Mouse (Mus musculus) heart, postnatal 14 days (tissue): ENCODE results near the gene Mtor. TPM values are rescaled to one million over a fixed set of nuclear protein-coding genes. Genes with fewer than 3 reads are reported as not detected.

Experiments
- DNase-seq, 2 experiments: peaks; one replicate each; pipeline ENCODE4 v3.0.0; 2021 to 2022
- intact Hi-C: fragments of 180-260 bp; cut with DNase I; formaldehyde crosslinking; loops from one replicate; pipeline ENCODE4 v1.15.1; 2025
- total RNA-seq, 2 experiments: library from RNA; stranded (reverse); gene quantifications; 2 replicates each; pipeline ENCODE4 v1.2.3; 2021

Mtor gene
- total RNA-seq, 2 experiments from 2014 or later, result 46.6 to 51.9 TPM

DNA sequence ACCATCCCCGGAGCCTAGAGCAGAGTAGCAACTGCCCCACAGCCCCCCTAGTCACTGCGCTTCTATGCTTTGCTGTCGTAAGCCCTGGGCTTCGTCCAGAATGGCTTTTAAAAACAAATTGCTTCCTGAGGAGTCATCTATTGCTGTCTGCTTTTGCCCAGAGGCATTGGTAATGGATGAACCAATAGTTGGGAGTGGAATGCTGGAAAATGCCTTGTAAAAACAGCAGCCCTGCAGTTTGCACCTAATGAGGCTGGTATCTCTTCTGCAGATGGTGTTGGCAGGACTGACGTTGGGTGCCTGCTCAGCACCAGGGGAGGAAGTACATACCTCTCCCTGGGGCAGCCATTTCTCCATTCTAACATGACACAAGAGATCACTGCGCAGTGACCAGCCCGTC, 75.1 kb downstream of the Mtor start:
- intact Hi-C loops, result no loop called here
- no peak for DNase-seq

DNA sequence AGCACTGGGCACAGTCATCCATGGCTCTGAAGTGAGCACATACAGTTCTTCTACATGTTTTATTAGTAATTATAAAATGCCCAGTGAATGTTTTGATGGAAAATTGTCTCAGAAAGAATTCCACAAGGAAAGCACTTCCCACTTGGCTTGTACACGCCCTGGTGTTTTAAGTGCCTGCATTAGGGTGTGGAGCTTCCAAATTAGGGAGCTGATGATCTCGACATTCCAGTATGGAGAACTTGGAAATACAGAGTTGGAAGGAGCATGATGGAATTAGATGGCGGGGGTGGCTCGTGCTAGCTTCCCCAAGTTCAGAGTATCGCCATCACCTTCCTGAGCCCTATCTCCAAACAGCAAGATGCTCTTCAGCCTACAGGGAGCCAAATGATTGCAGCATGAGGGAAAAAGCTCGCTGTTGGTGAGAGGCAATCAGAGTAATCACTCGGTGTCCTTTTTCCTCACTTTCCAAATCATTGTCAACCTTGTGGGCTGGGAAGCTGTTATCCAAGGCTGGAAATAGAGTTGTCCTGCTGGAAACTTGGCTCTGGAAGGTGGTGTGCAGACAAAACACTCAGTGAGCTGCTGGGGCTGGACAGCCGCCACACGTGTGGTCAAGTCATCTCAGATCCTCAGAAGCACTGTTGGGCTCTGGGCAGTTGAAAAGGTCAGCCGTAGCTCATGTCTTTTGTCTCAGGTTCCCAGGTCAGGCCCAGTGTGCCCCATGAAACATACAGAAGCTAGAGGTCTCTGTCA, 78.9 kb downstream of the Mtor start:
- peak; percentile 28 to 41 for DNase-seq
- intact Hi-C loops, result no loop called here

DNA sequence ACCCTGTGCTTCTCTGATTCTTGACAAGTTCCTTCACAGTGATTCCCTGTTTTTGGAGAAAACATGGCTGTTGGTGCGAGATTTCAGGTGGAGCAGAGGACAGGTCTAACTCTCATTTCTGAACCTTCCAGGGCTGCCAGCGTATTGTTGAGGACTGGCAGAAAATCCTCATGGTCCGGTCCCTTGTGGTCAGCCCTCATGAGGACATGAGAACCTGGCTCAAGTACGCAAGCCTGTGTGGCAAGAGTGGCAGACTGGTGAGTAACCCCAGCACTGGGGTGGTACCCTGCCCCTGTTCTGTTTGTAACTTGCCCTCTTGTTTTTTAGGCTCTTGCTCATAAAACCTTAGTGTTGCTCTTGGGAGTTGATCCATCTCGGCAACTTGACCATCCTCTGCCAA, 81.9 kb downstream of the Mtor start:
- DNase-seq, result no peak
- intact Hi-C loops, result no loop called here

DNA sequence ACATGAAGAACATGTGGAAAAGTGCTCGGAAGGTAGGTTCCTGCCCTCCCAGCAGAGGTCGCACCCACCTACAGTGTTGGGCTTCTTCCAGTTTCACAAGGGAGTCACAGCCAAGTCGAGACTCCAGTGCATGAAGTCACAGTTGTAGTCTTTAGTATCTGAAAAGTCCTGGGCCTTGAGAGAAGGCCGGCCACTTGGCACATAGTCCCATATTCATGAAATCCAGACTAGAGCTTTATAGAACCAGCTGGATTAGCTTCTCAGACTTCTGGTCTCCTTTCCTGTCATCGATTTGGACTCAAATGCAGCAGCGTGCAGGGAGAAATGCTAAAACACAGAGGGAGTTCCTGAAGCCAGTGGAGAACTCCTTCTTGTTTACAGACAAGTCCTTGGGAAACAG, 82.4 kb downstream of the Mtor start:
- DNase-seq, result peak in 1 of 2 experiments; percentile 26
- intact Hi-C loops, result no loop called here

DNA sequence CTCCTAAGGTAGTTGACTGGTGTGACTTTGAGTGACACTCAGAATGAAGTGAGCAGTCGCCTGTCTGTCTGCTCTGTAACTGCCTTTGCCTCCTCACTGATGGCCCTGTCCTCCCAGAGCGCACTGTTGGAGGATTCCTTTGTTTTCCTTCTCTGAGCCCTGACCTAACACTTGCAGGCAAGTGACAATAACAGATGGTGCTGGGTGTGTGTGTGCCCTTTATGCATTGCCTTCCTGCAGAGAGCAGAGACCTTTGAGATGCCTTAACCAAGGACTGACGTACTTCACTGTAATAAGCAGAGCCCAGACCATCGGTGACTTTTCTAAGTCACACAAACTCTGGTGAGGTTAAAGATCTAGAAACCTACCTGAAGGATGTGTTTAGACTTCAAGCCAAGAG, 82.9 kb downstream of the Mtor start:
- DNase-seq, result no peak
- intact Hi-C loops, result no loop called here

DNA sequence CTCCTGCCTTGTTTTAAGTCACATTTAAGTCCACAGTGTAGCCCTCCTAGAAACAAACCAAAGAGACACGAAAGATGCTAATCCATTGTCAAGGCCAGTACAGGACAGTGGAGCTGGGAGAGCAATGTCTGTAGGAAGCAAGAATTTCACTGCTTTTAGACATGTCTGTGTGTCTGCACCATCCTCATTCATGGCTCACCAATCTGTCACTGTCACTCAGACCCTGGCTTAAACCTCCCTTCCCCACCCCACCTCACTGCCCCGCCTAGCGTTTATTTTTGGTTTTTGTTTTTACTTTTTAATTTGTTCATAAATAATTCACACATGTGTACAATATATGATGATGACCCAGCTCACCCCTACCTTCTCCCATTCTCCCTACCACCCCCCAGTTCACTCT, 84.1 kb downstream of the Mtor start:
- intact Hi-C loops, result no loop called here
- DNase-seq, result no peak

DNA sequence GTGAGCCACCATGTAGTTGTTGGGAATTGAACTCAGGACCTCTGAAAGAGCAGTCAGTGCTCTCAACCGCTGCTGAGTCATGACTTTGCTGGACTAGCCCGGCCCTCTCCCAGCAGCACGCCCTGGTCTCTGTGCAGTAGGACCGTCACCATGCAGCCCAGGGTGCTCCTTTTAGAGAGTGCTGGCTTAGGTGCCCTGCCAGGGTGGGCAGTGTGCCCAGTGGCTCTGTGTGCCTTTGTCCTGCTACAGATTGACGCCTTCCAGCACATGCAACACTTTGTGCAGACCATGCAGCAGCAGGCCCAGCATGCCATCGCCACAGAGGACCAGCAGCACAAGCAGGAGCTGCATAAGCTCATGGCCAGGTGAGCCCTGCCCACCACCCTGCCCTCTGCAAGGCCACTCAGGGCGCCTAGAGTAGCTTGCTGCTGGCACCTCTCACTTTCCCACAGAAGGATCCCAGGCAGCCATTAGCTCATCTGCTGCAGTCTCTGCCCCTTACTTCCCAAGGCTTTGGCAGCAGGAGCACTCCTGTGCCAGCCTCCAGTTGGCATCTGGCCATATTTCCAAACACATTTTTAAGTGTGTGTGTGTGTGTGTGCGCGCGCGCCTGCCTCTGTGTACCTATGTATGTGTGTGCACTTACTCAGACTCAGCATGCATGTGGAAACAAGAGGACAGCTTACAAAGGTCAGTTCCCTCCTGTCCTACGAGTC, 85.4 kb downstream of the Mtor start:
- intact Hi-C loops, result no loop called here
- peak; percentile 66 for DNase-seq

DNA sequence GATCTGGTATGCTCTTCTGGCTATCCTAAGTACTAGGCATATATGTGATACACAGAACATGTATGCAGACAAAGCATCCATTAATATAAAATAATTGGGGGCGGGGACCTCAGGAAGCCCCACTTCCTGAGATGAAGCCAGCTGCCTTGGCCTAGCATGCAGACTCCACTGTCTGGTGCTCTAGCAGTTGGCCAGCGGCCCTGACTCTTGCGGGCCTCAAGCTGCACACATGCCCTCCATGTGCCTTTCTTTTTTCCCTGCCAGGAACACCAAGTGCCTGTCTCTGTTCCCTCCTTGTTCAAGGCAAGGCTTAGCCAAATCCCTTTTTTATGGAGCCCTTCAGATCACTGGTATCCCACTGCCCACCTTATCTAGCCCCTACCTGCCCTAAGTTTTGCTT, 87.5 kb downstream of the Mtor start:
- no peak for DNase-seq
- intact Hi-C loops, result no loop called here

DNA sequence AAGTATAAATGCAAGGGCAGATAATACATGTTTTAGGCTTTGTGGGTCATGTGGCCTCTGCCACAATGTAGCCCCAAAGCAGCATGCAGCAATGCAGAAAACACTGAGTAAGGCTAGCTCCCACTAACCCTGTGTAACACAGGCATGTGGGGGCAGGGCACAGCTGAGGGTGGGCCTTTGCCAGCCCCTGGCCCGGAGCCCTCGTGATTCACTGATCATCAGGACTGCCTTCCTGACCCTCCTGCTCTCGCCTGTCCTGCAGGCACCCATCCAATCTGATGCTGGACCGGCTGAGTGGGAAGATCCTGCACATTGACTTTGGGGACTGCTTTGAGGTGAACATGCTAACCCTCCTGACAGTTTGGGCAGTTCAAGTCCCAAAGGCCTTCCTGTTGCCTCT, 100.7 kb downstream of the Mtor start:
- intact Hi-C loops, result no loop called here
- no peak for DNase-seq

DNA sequence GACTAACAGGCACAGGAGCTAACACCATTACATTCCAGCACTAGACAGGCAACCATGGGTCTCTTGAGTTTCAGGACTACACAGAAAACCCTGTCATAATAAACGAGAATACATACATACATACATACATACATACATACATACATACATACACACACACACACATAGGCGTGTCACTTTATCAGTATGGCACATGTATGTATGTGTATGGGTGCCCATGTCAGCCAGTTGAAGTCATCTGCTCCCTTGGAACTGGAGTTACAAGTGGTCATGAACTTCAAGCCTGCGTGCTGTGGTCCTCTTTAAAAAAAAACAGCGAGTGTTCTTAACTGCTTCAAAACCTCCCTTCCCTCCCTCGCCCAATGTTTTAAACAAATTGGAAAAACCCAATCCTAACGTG, 109.4 kb downstream of the Mtor start:
- intact Hi-C loops, result loop anchor here (5.0 kb wide), 1 partner anchor 65 kb away; no protein-coding TSS in a partner anchor
- no peak for DNase-seq

DNA sequence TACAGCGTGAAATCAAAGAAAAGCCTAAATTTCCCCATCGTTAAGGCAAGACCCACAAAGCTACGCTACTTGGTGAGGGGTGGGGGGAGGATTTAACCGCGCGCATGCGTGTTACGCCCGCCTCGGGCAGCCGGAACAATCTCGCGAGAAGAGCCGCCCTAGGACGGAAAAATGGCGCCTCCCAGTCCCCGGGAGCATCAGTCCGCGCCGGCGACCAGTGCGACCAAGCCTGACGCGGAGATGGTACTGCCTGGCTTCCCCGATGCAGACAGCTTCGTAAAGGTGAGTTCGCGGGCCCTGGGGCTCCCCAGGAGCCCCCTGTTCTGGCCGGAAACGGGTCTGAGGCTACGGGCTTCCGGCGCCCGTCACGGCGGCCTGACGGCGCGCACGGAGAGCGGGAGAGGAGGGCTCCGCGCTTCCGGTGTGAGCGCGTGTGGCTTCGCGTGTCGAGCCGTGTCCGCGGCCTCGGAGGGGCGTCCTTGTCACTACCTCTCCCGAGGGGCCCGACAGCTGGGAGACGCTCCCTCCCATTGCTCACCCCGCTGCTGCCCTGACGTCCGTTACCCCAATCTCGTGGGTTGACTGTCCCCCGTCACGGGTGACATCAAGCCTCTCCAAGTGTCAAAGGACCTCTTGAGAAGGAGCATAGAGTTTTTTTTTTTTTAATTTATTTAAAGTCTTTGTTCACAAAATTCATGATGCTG, 110.0 kb downstream of the Mtor start, which contains the start of gene Exosc10:
TSS of gene Exosc10 (plus strand) at position 133 of the 704 bp plus-strand sequence.
- intact Hi-C loops, result loop anchor here (5.0 kb wide), 1 partner anchor 64 kb away; no protein-coding TSS in a partner anchor

DNA sequence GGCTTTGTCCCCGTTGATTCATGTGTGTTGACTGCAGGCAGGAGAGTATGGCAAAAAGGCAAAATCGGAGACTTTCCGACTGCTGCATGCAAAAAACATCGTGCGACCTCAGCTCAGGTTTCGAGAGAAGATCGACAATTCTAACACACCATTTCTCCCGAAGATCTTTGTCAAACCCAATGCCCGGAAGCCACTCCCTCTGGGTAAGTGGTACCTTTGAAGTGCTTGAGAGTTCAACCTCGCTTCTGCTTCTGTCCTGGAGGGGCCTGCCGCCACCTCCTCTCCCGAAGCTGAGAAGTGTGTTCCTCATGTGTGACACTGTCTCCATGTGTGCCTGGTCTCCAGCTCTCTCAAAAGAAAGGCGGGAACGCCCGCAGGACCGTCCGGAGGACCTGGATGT, 114.3 kb downstream of the Mtor start:
- DNase-seq, result no peak
- intact Hi-C loops, result no loop called here

More for the DNA sequence above, 110.0 kb downstream of the Mtor start, which contains the start of gene Exosc10:
- DNase-seq, result peak; percentile 92 to 93

DNA sequence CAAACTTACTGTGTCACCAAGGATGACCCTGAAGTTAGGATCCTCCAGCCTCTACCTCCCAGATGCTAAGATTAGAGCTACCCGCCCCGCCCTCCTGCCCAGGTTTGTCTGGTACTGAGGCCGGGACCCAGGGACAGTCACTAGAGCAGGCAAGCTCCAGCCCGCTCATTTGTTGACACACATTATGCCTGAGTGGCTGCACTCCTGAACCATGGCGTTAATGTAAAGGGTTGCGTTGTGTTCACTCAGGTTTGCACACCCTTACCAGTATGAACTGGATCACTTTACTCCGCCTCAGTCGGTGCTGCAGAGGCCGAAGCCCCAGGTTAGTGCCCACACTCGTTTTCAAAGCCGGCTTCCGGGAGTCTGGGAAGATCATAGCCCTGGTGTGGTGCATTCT, 115.2 kb downstream of the Mtor start:
- intact Hi-C loops, result no loop called here
- no peak for DNase-seq

DNA sequence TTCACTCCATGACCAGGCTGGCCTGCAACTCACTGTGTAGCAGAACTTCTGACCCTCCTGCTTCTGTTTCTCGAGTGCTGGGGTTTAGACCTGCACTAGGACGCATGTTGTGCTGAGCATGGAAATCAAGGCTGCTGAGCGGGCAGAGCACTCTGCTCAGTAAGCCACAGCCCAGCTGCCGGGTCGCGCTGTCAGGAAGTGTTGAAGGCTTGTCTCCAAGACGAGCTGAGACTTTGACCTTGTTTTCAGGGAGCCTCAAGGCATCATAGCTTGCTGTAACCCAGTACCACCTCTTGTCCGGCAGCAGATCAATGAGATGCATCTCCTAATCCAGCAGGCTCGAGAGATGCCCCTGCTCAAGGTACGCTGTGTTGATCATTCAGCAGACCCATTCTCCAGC, 121.7 kb downstream of the Mtor start:
- no peak for DNase-seq
- intact Hi-C loops, result no loop called here

DNA sequence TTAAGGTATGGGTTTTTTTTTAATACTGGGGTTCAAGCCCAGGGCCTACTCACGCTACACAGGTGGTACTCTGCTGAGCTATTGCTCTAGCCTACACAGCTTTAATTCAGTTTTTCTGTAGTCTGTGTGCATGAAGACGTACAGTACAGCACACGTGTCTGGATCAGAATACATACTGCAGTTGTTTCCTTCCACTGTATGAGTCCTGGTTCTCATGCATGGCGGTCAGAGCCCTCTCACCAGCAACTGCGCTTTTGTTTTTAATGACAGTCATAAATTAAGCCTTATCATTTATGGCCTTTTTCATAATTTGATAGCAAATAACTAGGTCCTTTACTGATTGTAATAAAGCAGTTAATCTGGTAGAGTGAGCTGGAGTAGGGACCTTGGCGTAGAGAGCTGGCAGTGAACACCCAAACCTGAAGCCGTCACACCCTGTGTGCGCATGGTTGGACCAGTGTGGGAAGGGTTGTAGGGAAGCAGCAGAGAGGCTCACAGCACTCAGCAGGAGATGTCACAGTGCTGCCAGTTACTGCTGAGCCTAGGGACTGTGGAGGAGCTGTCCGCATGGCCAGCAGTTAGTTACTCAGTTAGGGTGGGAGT, 122.4 kb downstream of the Mtor start:
- intact Hi-C loops, result no loop called here
- no peak for DNase-seq

DNA sequence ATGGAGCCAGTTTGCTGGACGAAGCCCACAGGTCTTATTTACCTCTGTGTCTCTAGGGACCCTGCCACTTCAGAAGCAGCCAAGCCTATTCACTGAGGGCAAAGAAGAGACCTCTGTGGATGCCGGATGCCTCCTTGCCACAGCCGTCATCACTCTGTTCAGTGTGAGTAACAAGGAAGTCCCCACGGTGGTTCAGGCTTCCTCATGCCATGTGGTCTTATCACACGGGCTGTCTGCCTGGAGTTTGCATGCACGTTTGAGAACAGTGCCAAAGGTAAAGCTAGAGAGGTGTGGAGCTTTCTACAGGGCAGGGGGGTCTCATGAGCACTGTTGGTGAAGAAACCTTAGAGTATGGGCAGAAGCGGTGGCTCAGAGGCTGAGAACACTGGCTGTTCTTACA, 124.8 kb downstream of the Mtor start:
- intact Hi-C loops, result no loop called here
- no peak for DNase-seq

DNA sequence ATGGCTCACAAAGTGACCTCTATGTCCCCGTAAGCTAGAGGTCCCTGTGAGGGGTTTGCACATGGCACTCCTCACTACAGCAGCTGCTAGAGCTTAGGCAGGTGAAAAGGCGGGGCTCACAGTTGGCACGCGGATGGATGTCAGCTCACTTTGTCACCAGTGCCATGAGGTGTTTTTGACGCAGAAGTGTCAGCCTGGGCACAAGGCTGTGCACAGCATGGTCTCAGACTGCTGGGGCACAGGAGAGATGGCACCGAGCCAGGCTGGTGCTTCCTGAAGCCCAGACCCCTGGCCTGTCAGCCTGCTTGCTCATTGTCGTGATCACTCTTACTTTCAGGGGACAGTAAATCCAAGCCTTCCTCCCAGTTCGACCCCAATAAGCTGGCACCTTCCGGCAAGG, 132.4 kb downstream of the Mtor start:
- no peak for DNase-seq
- intact Hi-C loops, result no loop called here

DNA sequence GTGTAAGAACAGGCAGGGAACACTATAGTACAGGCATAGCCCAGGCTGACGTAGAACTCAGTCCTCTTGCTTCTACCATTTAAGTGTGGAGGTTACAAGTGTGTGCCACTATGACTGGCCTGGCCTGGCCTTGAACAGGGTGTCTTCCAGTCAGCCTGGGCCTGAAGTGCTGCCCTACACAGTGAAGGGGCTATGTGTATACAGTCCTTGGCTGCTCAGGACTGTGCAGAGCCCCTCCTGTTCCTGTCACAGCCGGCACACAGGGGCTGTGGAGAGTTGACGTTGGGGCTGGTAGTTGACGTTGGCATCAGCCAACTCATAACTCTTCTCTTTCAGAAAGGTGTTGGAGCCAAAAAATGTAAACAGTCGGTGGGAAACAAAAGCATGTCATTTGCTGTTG, 133.0 kb downstream of the Mtor start:
- DNase-seq, result no peak
- intact Hi-C loops, result no loop called here

DNA sequence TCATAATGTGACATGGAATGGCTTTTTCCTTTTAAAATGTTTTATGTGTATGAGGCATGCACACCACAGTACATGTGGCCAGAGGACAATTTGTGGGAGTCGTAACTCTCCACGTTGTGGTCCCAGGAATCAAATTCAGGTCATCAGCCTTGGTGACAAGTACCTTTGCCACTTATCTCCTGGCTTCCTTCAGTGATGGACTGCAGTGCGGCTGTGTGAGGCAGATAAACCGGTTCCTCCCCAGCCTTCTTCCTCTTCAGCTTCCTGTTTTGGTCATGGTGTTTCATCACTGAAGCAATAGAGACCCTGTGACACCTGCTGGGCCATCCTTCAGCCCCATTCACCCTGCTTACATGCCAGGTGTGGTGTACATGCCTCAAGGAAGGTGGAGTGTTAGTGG, 134.8 kb downstream of the Mtor start:
- intact Hi-C loops, result no loop called here

DNA sequence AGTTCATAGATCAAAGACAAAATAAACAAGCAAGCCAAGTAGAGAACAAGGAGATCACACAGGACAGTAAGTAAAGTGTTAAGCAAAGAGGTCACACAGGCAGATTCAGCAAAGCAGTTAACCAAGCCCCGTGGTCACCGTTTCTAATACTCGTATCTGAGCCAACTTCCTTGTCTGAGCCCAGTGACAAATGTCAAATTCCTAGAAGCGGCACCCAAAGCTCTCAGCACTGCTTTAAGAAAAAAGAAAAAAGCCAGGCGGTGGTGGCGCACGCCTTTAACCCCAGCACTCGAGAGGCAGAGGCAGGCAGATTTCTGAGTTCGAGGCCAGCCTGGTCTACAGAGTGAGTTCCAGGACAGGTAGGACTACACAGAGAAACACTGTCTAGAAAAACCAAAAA, 138.2 kb downstream of the Mtor start:
- intact Hi-C loops, result no loop called here
- DNase-seq, result no peak

More for the DNA sequence above, 134.8 kb downstream of the Mtor start:
- no peak for DNase-seq

DNA sequence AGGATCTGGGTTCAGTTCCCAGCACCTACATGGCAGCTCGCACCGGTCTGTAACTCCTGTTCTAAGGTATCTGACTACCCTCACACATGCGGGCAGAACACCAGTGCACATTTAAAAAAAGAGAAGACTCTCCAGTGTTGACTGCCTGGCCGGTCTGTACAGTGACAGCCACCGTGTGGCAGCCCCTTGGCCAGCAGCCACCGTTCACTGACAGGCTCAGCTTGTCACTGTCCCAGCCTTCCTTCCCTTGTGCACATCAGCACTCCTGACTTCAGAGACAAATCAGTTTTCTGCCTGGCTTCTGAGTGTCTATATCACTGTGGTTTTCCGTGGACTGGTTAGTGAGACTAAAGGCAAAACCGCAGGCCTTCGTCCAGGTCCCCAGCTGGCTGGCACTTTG, 140.4 kb downstream of the Mtor start:
- intact Hi-C loops, result no loop called here
- peak; percentile 27 to 44 for DNase-seq
